Mouse (Mus musculus) hindbrain, embryonic 14.5 days (tissue): ENCODE results near the gene Sdf2. TPM values are rescaled to one million over a fixed set of nuclear protein-coding genes. Genes with fewer than 3 reads are reported as not detected.

ENCODE experiments used
- ATAC-seq: fragments of 200-750 bp; cut with Nextera tagmentation; 2 replicates; pipeline ENCODE4 v1.8.0; 2017; ENCODE audit warnings: moderate number of reproducible peaks, mild to moderate bottlenecking, moderate TSS enrichment, moderate library complexity; ENCODE audit not compliant: low FRiP score
- DNase-seq: peaks from one replicate; pipeline ENCODE4 v3.0.0-alpha.2; 2015; ENCODE audit warnings: low spot score
- H3K27ac ChIP-seq: fragments of 300-500 bp; sonication (generic); 2 replicates; pipeline ENCODE4 v1.5.1; 2014; ENCODE audit warnings: mild to moderate bottlenecking, moderate library complexity
- H3K27me3 ChIP-seq: fragments of 300-500 bp; sonication (generic); 2 replicates; pipeline ENCODE4 v1.6.1; 2014; ENCODE audit warnings: mild to moderate bottlenecking, low read length, mixed read lengths; ENCODE audit not compliant: control insufficient read depth, insufficient read depth
- H3K36me3 ChIP-seq: fragments of 300-500 bp; sonication (generic); replicated peaks from 2 replicates; pipeline ENCODE4 v1.6.1; 2014; ENCODE audit not compliant: control insufficient read depth, insufficient read depth
- H3K4me1 ChIP-seq: fragments of 300-500 bp; sonication (generic); replicated peaks from 2 replicates; pipeline ENCODE4 v1.6.1; 2014; ENCODE audit warnings: antibody characterized with exemption, low read length, mixed read lengths; ENCODE audit not compliant: control insufficient read depth, insufficient read depth
- H3K4me2 ChIP-seq: fragments of 300-500 bp; sonication (generic); replicated peaks from 2 replicates; pipeline ENCODE4 v1.6.1; 2014; ENCODE audit warnings: mild to moderate bottlenecking, moderate library complexity
- H3K4me3 ChIP-seq: fragments of 300-500 bp; sonication (generic); replicated peaks from 2 replicates; pipeline ENCODE4 v1.5.1; 2014; ENCODE audit warnings: mild to moderate bottlenecking, low read length
- H3K9ac ChIP-seq: fragments of 300-500 bp; sonication (generic); 2 replicates; pipeline ENCODE4 v1.6.1; 2014
- H3K9me3 ChIP-seq: fragments of 300-500 bp; sonication (generic); 2 replicates; pipeline ENCODE4 v1.6.1; 2016; ENCODE audit warnings: low read length; ENCODE audit not compliant: control insufficient read depth
- WGBS: fragments of 180-500 bp; shearing (Covaris S2); extraction: QIAGEN DNeasy Blood & Tissue Kit; methylation state at CpG from one replicate; pipeline ENCODE4 v1.1.7; 2014; 5-methylcytosine and 5-hydroxymethylcytosine counted together
- polyA plus RNA-seq: library from polyadenylated mRNA; unstranded; fragments of >200 nt; fragmentation: Nextera tagmentation; extraction: Ambion mirVana; gene quantifications from 2 replicates; pipeline ENCODE4 v1.2.1, GENCODE M21; 2014

Gene Sdf2
- polyA plus RNA-seq = 94.5 and 103 TPM in 2 replicates

GRCm38 (mm10) chr11:78245627-78246317, at the start of gene Sdf2, which contains the start of gene Supt6:
TSS of gene Sdf2 (plus strand) at chr11:78245746.
TSS of gene Supt6 (minus strand) at chr11:78245987.
- peak within 1 kb of the TSS; percentile 92 for H3K27ac ChIP-seq
- H3K9me3 ChIP-seq = no peaks in the 10 kb centered on the region
- H3K27me3 ChIP-seq = no peaks in the 10 kb centered on the region
- H3K9ac ChIP-seq = peak within 1 kb of the TSS; percentile 92
- H3K4me3 ChIP-seq = peak within 1 kb of the TSS; percentile 86
- peak; percentile 94 for ATAC-seq
- DNase-seq = peak; percentile 87
- H3K36me3 ChIP-seq = peaks cover 9% of the 10 kb centered on the region
- under 1% methylated on average over 50 of the region's 50 CpGs for WGBS
- H3K4me1 ChIP-seq = peaks cover 31% of the 10 kb centered on the region
- peak within 1 kb of the TSS; percentile 91 for H3K4me2 ChIP-seq

DNA sequence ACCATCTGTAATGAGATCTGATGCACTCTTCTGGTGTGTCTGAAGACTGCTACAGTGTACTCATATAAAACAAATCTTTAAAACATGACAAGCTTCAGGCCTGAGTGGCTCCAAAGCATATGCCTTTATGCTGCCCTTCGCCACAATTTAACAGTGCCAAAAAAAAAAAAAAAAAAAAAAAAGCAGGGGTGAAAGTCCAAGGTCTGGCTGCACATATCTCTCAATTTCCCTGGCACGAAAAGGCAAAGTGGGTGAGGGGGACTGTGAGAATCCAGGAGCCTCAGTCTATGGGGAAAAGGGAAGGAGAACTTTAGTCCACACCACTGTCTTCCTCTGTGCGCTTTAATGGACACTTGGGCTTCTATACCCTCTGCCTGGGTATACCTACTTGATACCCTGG, 43.2 kb upstream of the Sdf2 start:
- no peak overlapping the region for H3K4me2 ChIP-seq
- no peaks in the 10 kb centered on the region for H3K4me1 ChIP-seq
- 92% methylated on average over 3 of the region's 3 CpGs for WGBS
- no peak overlapping the region for H3K4me3 ChIP-seq
- no peak overlapping the region for H3K9ac ChIP-seq
- no peak overlapping the region for H3K27ac ChIP-seq
- ATAC-seq (no peak), DNase-seq (no peak)
- no peaks in the 10 kb centered on the region for H3K9me3 ChIP-seq
- no peaks in the 10 kb centered on the region for H3K27me3 ChIP-seq
- peaks cover 38% of the 10 kb centered on the region for H3K36me3 ChIP-seq

DNA sequence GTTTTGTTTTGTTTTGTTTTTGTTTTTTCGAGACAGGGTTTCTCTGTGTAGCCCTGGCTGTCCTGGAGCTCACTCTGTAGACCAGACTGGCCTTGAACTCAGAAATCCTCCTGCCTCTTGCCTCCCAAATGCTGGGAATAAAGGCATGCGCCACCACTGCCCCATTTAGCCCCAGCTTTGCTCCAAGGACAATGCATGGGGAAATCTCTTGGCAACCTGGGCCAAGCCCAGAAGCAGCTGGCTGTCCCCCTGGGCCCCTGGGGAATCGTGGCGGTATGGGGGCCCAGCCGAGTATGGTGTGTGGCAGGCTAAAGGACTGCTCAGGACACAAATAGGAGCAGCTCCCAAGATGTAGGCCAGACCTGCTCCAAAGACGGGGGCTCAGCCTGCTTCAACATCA, 41.3 kb upstream of the Sdf2 start:
- H3K9me3 ChIP-seq = no peaks in the 10 kb centered on the region
- no peak for DNase-seq
- no peak overlapping the region for H3K4me2 ChIP-seq
- no peak overlapping the region for H3K9ac ChIP-seq
- H3K36me3 ChIP-seq = peaks cover 57% of the 10 kb centered on the region
- ATAC-seq = no peak
- no peaks in the 10 kb centered on the region for H3K27me3 ChIP-seq
- H3K4me3 ChIP-seq = no peak overlapping the region
- H3K4me1 ChIP-seq = no peaks in the 10 kb centered on the region
- 68% methylated on average over 6 of the region's 6 CpGs for WGBS
- H3K27ac ChIP-seq = no peak overlapping the region

GRCm38 (mm10) chr11:78205361-78206206, 40.0 kb upstream of the Sdf2 start:
- Histone ChIP-seq H3K4me3 (no peak overlapping the region), H3K27ac (peak overlapping the region; percentile 32; the same call in 1 of the 2 replicates), H3K9me3 (no peaks in the 10 kb centered on the region), H3K36me3 (peaks cover 70% of the 10 kb centered on the region), H3K9ac (no peak overlapping the region), H3K4me1 (no peaks in the 10 kb centered on the region), H3K4me2 (no peak overlapping the region), H3K27me3 (no peaks in the 10 kb centered on the region)
- 50% methylated on average over 13 of the region's 13 CpGs for WGBS
- no peak for DNase-seq
- no peak; the same call in 1 of the 2 replicates for ATAC-seq

DNA sequence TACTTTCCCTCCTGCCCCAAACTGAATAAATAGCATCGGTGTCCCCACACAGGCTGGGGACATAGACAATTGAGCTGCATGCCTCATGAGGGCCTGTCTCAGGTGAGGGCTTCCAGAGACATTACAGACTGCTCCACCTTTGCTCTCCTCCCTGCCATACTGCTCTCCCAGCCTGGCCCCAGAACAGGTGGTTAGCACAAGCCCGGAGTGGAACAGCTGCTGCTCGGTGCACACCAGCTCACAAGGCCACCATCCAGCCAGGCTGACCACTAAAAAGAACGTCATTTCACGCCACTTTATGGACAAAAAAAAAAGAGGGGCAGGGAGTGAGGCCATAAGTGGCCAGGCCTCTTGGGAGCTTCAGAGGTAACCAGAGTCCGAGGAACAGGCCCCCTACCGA, 38.4 kb upstream of the Sdf2 start:
- no peak overlapping the region for H3K4me2 ChIP-seq
- no peak overlapping the region for H3K4me3 ChIP-seq
- 78% methylated on average over 7 of the region's 7 CpGs for WGBS
- peaks cover 86% of the 10 kb centered on the region for H3K36me3 ChIP-seq
- no peak overlapping the region for H3K9ac ChIP-seq
- no peaks in the 10 kb centered on the region for H3K4me1 ChIP-seq
- H3K27me3 ChIP-seq = no peaks in the 10 kb centered on the region
- H3K9me3 ChIP-seq = no peaks in the 10 kb centered on the region
- ATAC-seq (no peak), DNase-seq (no peak)
- no peak overlapping the region for H3K27ac ChIP-seq

DNA sequence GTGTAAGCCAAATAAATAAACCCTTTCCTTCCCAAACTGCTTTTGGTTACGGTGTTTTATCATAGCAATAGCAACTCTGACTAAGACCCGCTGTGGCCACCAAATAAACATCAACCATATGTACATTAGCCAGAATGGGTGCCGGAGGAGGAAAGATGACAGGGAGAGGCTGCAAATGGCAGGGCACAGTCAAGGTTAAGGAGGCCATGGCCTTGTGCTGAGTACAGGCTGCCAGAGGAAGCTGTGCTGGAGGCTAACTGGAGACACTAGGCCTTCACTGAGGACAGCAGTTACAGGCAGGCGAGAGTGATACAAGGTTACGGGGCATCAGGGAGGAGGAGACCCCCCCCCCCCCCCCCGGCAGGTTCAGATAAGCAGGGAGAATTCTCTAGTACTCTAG, 35.7 kb upstream of the Sdf2 start:
- no peak overlapping the region for H3K4me2 ChIP-seq
- H3K4me3 ChIP-seq = no peak overlapping the region
- DNase-seq (no peak), ATAC-seq (no peak)
- H3K27me3 ChIP-seq = no peaks in the 10 kb centered on the region
- H3K9me3 ChIP-seq = no peaks in the 10 kb centered on the region
- H3K27ac ChIP-seq = no peak overlapping the region
- 95% methylated on average over 6 of the region's 6 CpGs for WGBS
- no peaks in the 10 kb centered on the region for H3K4me1 ChIP-seq
- peaks cover 100% of the 10 kb centered on the region for H3K36me3 ChIP-seq
- no peak overlapping the region for H3K9ac ChIP-seq

GRCm38 (mm10) chr11:78210615-78211014, 34.9 kb upstream of the Sdf2 start:
- DNase-seq = no peak
- H3K4me3 ChIP-seq = no peak overlapping the region
- H3K27me3 ChIP-seq = no peaks in the 10 kb centered on the region
- ATAC-seq = no peak
- H3K27ac ChIP-seq = no peak overlapping the region
- H3K9ac ChIP-seq = no peak overlapping the region
- 72% methylated on average over 7 of the region's 7 CpGs for WGBS
- H3K4me1 ChIP-seq = no peaks in the 10 kb centered on the region
- H3K4me2 ChIP-seq = no peak overlapping the region
- no peaks in the 10 kb centered on the region for H3K9me3 ChIP-seq
- peaks cover 100% of the 10 kb centered on the region for H3K36me3 ChIP-seq

DNA sequence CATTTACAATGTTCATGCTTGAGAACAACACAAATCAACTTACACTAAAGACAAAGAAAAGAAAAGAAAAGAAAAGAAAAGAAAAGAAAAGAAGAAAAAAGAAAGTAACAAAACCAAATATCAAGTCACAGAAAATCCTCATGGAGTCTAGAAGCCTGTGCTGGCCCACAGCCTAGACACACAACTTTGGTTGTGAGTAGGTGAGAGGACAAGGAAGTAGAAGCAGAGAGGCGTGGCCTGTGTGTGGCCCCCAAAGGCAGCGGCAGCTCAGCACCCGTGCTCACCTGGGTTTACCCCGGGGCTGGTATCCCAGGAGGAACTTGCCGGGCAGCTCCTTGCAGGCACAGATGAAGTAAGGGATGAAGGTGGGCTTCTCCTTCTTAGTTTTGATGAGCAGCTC, 34.0 kb upstream of the Sdf2 start:
- Histone ChIP-seq H3K4me3 (no peak overlapping the region), H3K9me3 (no peaks in the 10 kb centered on the region), H3K4me2 (no peak overlapping the region), H3K36me3 (peaks cover 100% of the 10 kb centered on the region), H3K27ac (no peak overlapping the region), H3K27me3 (no peaks in the 10 kb centered on the region), H3K4me1 (no peaks in the 10 kb centered on the region), H3K9ac (no peak overlapping the region)
- 91% methylated on average over 5 of the region's 5 CpGs for WGBS
- DNase-seq = no peak
- no peak for ATAC-seq

DNA sequence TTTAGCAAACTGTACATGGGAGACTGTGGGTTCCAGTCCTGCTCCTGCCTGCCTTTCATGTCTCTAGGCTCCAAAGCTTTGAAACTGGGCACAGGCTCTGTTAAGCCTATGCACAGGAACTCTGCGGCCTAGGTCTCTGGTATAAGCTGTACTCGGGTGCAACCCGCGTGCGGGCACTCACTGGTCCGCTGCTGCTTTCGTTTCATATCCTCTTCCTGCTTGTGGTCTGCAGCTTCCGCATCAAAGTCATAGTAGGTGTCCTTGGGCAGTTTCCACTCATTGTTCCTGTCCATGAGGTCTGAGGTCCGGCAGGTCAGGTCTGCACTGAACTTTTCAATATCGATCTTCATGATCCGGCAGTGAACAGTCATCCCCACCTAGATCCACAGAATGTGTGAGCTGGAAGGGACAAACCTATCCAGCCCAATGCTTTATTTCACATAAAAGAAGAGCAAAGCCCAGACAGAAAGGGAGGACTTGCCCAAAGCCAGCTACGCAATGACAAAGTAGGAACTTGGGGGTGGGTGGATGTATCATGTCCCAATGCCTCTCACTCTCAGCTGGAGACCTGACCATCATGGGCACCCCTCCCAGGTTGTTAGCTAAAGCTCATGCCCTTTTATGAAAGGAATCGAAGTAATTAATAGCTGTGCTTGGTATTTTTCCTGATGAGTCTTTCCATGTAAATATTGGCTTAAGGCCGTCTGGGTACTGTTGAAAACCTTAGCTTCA, 32.3 kb upstream of the Sdf2 start:
- Histone ChIP-seq H3K27ac (no peak overlapping the region), H3K4me3 (no peak overlapping the region), H3K4me1 (no peaks in the 10 kb centered on the region), H3K9me3 (no peaks in the 10 kb centered on the region), H3K27me3 (no peaks in the 10 kb centered on the region), H3K4me2 (no peak overlapping the region), H3K9ac (no peak overlapping the region), H3K36me3 (peaks cover 100% of the 10 kb centered on the region)
- DNase-seq = no peak
- WGBS = 93% methylated on average over 14 of the region's 14 CpGs
- ATAC-seq = no peak
